Mouse (Mus musculus) cerebellum, adult 2 months (tissue): ENCODE measurements around the gene Mymk.

Experiments used
- CTCF ChIP-seq: fragments of 200-500 bp; IDR thresholded peaks from 2 replicates; pipeline ENCODE4 v1.5.1; 2011; ENCODE audit warnings: low read depth, mild to moderate bottlenecking, control low read depth, low read length, moderate library complexity, borderline replicate concordance; ENCODE audit not compliant: insufficient read depth
- POLR2A ChIP-seq: fragments of 200-500 bp; IDR thresholded peaks from 2 replicates; pipeline ENCODE4 v1.6.1; 2011; ENCODE audit warnings: low read length, control low read depth, borderline replicate concordance; ENCODE audit not compliant: insufficient read depth

DNA sequence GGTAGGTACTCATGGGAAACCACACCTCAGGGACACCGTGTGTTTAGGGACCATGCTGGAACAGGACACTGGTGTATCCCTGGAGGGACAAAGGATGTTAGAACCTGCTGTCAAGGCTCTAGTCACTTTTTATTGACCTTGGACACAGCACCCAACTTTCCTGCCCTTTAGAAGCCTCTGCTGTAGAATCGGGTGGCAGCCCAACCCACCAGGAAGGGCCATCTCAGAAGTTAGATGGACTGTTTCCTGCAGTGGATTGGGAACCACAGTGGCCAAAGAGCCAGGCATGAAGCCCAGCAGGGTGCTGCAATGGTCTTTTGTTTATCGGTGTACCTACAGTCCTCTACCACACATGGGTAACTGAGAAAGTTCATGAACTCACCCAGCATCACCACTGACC is 27.3 kb downstream of the Mymk start:
- TF ChIP-seq POLR2A (no peak), CTCF (no peak)
